Mouse (Mus musculus) bone marrow macrophage, adult 2 months (primary cell): ENCODE data around the gene Cpm.
"Not testable (repeated sequence)": the region's sequence is repeated elsewhere in the genome, so short reads cannot be mapped to it uniquely, and the experiment has no call there.

ENCODE experiments used
- CTCF ChIP-seq: IDR thresholded peaks from 2 replicates; pipeline ENCODE4 v1.5.1; 2012; ENCODE audit warnings: low read depth, mild to moderate bottlenecking, low read length, moderate library complexity
- POLR2A ChIP-seq: IDR thresholded peaks from 2 replicates; pipeline ENCODE4 v1.6.1; 2012; ENCODE audit warnings: mild to moderate bottlenecking, low read depth, low read length, borderline replicate concordance

GRCm38 (mm10) chr10:117588416-117589143, 40.7 kb upstream of the Cpm start:
- not testable (repeated sequence) for TF ChIP-seq POLR2A, CTCF
